Mouse (Mus musculus) midbrain, embryonic 15.5 days (tissue): ENCODE data around the gene Pcgf2. TPM values are rescaled to one million over a fixed set of nuclear protein-coding genes. Genes with fewer than 3 reads are reported as not detected.
"Not testable (repeated sequence)": the region's sequence is repeated elsewhere in the genome, so short reads cannot be mapped to it uniquely, and the experiment has no call there.

Source experiments
- ATAC-seq: fragments of 200-750 bp; cut with Nextera tagmentation; replicated peaks from 2 replicates; pipeline ENCODE4 v1.8.0; 2017; ENCODE audit warnings: moderate TSS enrichment
- H3K27ac ChIP-seq: fragments of 300-500 bp; sonication (generic); 2 replicates; pipeline ENCODE4 v1.5.1; 2015; ENCODE audit warnings: mild to moderate bottlenecking, inconsistent platforms
- H3K27me3 ChIP-seq: fragments of 300-500 bp; sonication (generic); replicated peaks from 2 replicates; pipeline ENCODE4 v1.6.1; 2015; ENCODE audit warnings: inconsistent platforms
- H3K36me3 ChIP-seq: fragments of 300-500 bp; sonication (generic); replicated peaks from 2 replicates; pipeline ENCODE4 v1.6.1; 2015; ENCODE audit warnings: inconsistent platforms
- H3K4me1 ChIP-seq: fragments of 300-500 bp; sonication (generic); 2 replicates; pipeline ENCODE4 v1.6.1; 2015; ENCODE audit warnings: inconsistent platforms
- H3K4me2 ChIP-seq: fragments of 300-500 bp; sonication (generic); 2 replicates; pipeline ENCODE4 v1.6.1; 2015; ENCODE audit warnings: inconsistent platforms, mild to moderate bottlenecking, moderate library complexity
- H3K4me3 ChIP-seq: fragments of 300-500 bp; sonication (generic); 2 replicates; pipeline ENCODE4 v1.5.1; 2015; ENCODE audit warnings: mild to moderate bottlenecking, inconsistent platforms
- H3K9ac ChIP-seq: fragments of 300-500 bp; sonication (generic); 2 replicates; pipeline ENCODE4 v1.6.1; 2015; ENCODE audit warnings: mild to moderate bottlenecking, inconsistent platforms
- H3K9me3 ChIP-seq: fragments of 300-500 bp; sonication (generic); 2 replicates; pipeline ENCODE4 v1.6.1; 2016; ENCODE audit warnings: inconsistent platforms
- WGBS: fragments of 180-500 bp; shearing (Covaris S2); methylation state at CpG from one replicate; pipeline ENCODE4 v1.1.7; 2015; ENCODE audit warnings: mixed read lengths; 5-methylcytosine and 5-hydroxymethylcytosine counted together
- polyA plus RNA-seq: library from polyadenylated mRNA; unstranded; fragments of >200 nt; fragmentation: Nextera tagmentation; extraction: Ambion mirVana; gene quantifications from 2 replicates; pipeline ENCODE4 v1.2.1, GENCODE M21; 2015

The Pcgf2 gene
- polyA plus RNA-seq, 1 experiment from 2014 or later = 23.1 TPM

GRCm38 (mm10) chr11:97737600-97737999 lies 37.3 kb upstream of the Pcgf2 start:
- no peak for ATAC-seq
- Histone ChIP-seq H3K36me3 (no peaks in the 10 kb centered on the region), H3K27me3 (no peaks in the 10 kb centered on the region), H3K9ac (no peak overlapping the region), H3K4me1 (peaks cover 18% of the 10 kb centered on the region), H3K4me2 (no peak overlapping the region), H3K27ac (no peak overlapping the region), H3K9me3 (no peaks in the 10 kb centered on the region), H3K4me3 (no peak overlapping the region)
- 70% methylated on average over 4 of the region's 4 CpGs for WGBS

GRCm38 (mm10) chr11:97736645-97737044 lies 36.3 kb upstream of the Pcgf2 start:
- Histone ChIP-seq H3K9ac (no peak overlapping the region), H3K27me3 (no peaks in the 10 kb centered on the region), H3K4me3 (no peak overlapping the region), H3K4me1 (peaks cover 9% of the 10 kb centered on the region), H3K36me3 (peaks cover 6% of the 10 kb centered on the region; the same call in 1 of the 2 replicates), H3K9me3 (no peaks in the 10 kb centered on the region), H3K4me2 (no peak overlapping the region), H3K27ac (no peak overlapping the region)
- ATAC-seq = no peak
- 95% methylated on average over 5 of the region's 5 CpGs for WGBS

- H3K4me3 ChIP-seq, H3K9me3 ChIP-seq, H3K27me3 ChIP-seq, H3K4me2 ChIP-seq, H3K27ac ChIP-seq, H3K4me1 ChIP-seq, ATAC-seq, H3K9ac ChIP-seq: not testable (repeated sequence)
- peaks cover 19% of the 10 kb centered on the region; the same call in 1 of the 2 replicates for H3K36me3 ChIP-seq
- 88% methylated on average over 5 of the region's 5 CpGs for WGBS
These were observed 34.5 kb upstream of the Pcgf2 start for GRCm38 (mm10) chr11:97734810-97735209.

GRCm38 (mm10) chr11:97733689-97734088 lies 33.4 kb upstream of the Pcgf2 start:
- peaks cover 25% of the 10 kb centered on the region; the same call in 1 of the 2 replicates for H3K36me3 ChIP-seq
- no peak overlapping the region for H3K27ac ChIP-seq
- WGBS = 61% methylated on average over 10 of the region's 10 CpGs
- no peak for ATAC-seq
- H3K27me3 ChIP-seq = no peaks in the 10 kb centered on the region
- H3K4me3 ChIP-seq = no peak overlapping the region
- no peak overlapping the region for H3K4me2 ChIP-seq
- H3K9me3 ChIP-seq = no peaks in the 10 kb centered on the region
- no peaks in the 10 kb centered on the region for H3K4me1 ChIP-seq
- no peak overlapping the region for H3K9ac ChIP-seq

GRCm38 (mm10) chr11:97728730-97729129 lies 28.4 kb upstream of the Pcgf2 start:
- WGBS = 87% methylated on average over 7 of the region's 7 CpGs
- peaks cover 56% of the 10 kb centered on the region for H3K36me3 ChIP-seq
- H3K27ac ChIP-seq = no peak overlapping the region
- no peaks in the 10 kb centered on the region for H3K27me3 ChIP-seq
- H3K4me1 ChIP-seq = no peaks in the 10 kb centered on the region
- H3K9ac ChIP-seq = no peak overlapping the region
- H3K4me2 ChIP-seq = no peak overlapping the region
- H3K4me3 ChIP-seq = no peak overlapping the region
- ATAC-seq = no peak
- no peaks in the 10 kb centered on the region for H3K9me3 ChIP-seq

GRCm38 (mm10) chr11:97728311-97728710 lies 28.0 kb upstream of the Pcgf2 start:
- WGBS = 84% methylated on average over 7 of the region's 7 CpGs

GRCm38 (mm10) chr11:97723709-97724108 lies 23.4 kb upstream of the Pcgf2 start:
- Histone ChIP-seq H3K27ac (no peak overlapping the region), H3K9me3 (no peaks in the 10 kb centered on the region), H3K9ac (no peak overlapping the region), H3K4me3 (no peak overlapping the region), H3K27me3 (no peaks in the 10 kb centered on the region), H3K36me3 (peaks cover 71% of the 10 kb centered on the region), H3K4me2 (no peak overlapping the region), H3K4me1 (no peaks in the 10 kb centered on the region)
- WGBS = 90% methylated on average over 7 of the region's 7 CpGs
- ATAC-seq = no peak

More at GRCm38 (mm10) chr11:97728311-97728710, 28.0 kb upstream of the Pcgf2 start:
- Histone ChIP-seq H3K36me3 (peaks cover 56% of the 10 kb centered on the region), H3K4me1 (no peaks in the 10 kb centered on the region), H3K27ac (no peak overlapping the region), H3K9me3 (no peaks in the 10 kb centered on the region), H3K4me2 (no peak overlapping the region), H3K27me3 (no peaks in the 10 kb centered on the region), H3K9ac (no peak overlapping the region), H3K4me3 (no peak overlapping the region)
- ATAC-seq = no peak

GRCm38 (mm10) chr11:97721338-97721737 lies 21.0 kb upstream of the Pcgf2 start:
- peaks cover 74% of the 10 kb centered on the region for H3K36me3 ChIP-seq
- H3K4me1 ChIP-seq = no peaks in the 10 kb centered on the region
- 96% methylated on average over 4 of the region's 4 CpGs for WGBS
- no peaks in the 10 kb centered on the region for H3K9me3 ChIP-seq
- H3K4me2 ChIP-seq = no peak overlapping the region
- no peak overlapping the region for H3K27ac ChIP-seq
- no peak for ATAC-seq
- H3K4me3 ChIP-seq = no peak overlapping the region
- no peak overlapping the region for H3K9ac ChIP-seq
- H3K27me3 ChIP-seq = no peaks in the 10 kb centered on the region

- no peak for ATAC-seq
These were observed 18.7 kb upstream of the Pcgf2 start for GRCm38 (mm10) chr11:97719041-97719440.

GRCm38 (mm10) chr11:97718281-97718860 lies 18.1 kb upstream of the Pcgf2 start:
- 89% methylated on average over 15 of the region's 15 CpGs for WGBS
- ATAC-seq = no peak
- no peaks in the 10 kb centered on the region for H3K27me3 ChIP-seq
- H3K4me1 ChIP-seq = no peaks in the 10 kb centered on the region
- H3K4me2 ChIP-seq = no peak overlapping the region
- H3K9ac ChIP-seq = no peak overlapping the region
- H3K9me3 ChIP-seq = no peaks in the 10 kb centered on the region
- no peak overlapping the region for H3K27ac ChIP-seq
- peaks cover 60% of the 10 kb centered on the region for H3K36me3 ChIP-seq
- H3K4me3 ChIP-seq = no peak overlapping the region

More at GRCm38 (mm10) chr11:97719041-97719440, 18.7 kb upstream of the Pcgf2 start:
- WGBS = 89% methylated on average over 4 of the region's 4 CpGs
- Histone ChIP-seq H3K9me3 (no peaks in the 10 kb centered on the region), H3K4me1 (no peaks in the 10 kb centered on the region), H3K4me2 (no peak overlapping the region), H3K27ac (no peak overlapping the region), H3K9ac (no peak overlapping the region), H3K27me3 (no peaks in the 10 kb centered on the region), H3K4me3 (no peak overlapping the region), H3K36me3 (peaks cover 58% of the 10 kb centered on the region)

GRCm38 (mm10) chr11:97717369-97718280 lies 17.3 kb upstream of the Pcgf2 start:
- Histone ChIP-seq H3K27me3 (no peaks in the 10 kb centered on the region), H3K36me3 (peaks cover 57% of the 10 kb centered on the region), H3K4me3 (no peak overlapping the region), H3K9ac (no peak overlapping the region), H3K4me2 (no peak overlapping the region), H3K9me3 (no peaks in the 10 kb centered on the region), H3K4me1 (no peaks in the 10 kb centered on the region), H3K27ac (no peak overlapping the region)
- no peak for ATAC-seq
- WGBS = 91% methylated on average over 26 of the region's 26 CpGs

GRCm38 (mm10) chr11:97716021-97716420 lies 15.7 kb upstream of the Pcgf2 start:
- no peaks in the 10 kb centered on the region for H3K27me3 ChIP-seq
- H3K9me3 ChIP-seq = no peaks in the 10 kb centered on the region
- no peak overlapping the region for H3K9ac ChIP-seq
- H3K36me3 ChIP-seq = peaks cover 44% of the 10 kb centered on the region
- H3K4me2 ChIP-seq = no peak overlapping the region
- no peaks in the 10 kb centered on the region for H3K4me1 ChIP-seq
- WGBS = 80% methylated on average over 8 of the region's 8 CpGs
- ATAC-seq = no peak
- no peak overlapping the region for H3K4me3 ChIP-seq
- H3K27ac ChIP-seq = no peak overlapping the region
